Mouse (Mus musculus): ENCODE data around the gene Katna1.

Gene Katna1

GRCm38 (mm10) chr10:7780238-7781176, 54.7 kb downstream of the Katna1 start:
- peak; percentile 96 for DNase-seq

DNA sequence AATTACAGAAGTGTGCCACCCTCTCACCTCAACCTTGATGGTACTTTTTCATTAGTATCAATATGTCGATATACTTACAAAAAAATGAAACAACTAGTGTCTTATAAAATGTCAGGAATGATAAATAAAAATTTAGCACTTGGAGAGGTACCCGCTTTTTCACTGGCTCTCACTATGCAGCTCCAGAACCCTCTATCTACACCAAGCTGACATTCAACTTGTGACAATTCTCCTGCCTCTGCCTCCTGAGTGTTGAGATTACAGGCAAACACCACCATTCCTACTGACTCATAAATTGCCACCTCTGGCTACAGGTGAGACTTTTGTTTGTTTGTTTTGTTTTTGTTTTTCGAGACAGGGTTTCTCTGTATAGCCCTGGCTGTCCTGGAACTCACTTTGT, 55.4 kb downstream of the Katna1 start:
- no peak for DNase-seq

GRCm38 (mm10) chr10:7787319-7787718, 61.5 kb downstream of the Katna1 start:
- no peak for DNase-seq

DNA sequence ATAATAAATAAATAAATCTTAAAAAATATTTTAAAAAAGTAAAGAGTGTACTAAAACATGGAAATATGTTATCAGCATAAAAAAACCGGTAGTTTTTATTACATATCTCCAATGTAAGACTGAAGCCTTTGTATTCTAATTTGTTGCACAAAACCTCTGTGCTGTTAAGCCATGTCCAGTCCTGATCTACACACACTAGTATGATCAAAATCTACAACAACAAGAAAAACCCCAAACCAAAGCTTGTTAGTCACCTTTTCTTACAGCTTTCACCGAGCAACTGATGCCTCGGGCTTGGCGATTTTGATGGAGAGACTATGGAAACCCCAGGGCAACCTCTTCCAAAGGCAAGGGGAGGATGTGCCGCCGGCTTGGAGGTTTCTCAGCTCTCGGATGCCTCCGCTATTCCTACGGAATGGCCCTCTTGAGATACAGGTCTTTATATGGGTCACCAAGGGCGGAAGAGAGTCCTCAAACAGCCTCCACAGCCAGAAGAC, 66.5 kb downstream of the Katna1 start:
- DNase-seq, result no peak

GRCm38 (mm10) chr10:7792751-7793385, 67.1 kb downstream of the Katna1 start, which contains the start of the genes Ginm1 and Ppil4:
TSS of gene Ginm1 (minus strand) at chr10:7792824.
TSS of gene Ppil4 (plus strand) at chr10:7792891.
- peak; percentile 94 for DNase-seq

DNA sequence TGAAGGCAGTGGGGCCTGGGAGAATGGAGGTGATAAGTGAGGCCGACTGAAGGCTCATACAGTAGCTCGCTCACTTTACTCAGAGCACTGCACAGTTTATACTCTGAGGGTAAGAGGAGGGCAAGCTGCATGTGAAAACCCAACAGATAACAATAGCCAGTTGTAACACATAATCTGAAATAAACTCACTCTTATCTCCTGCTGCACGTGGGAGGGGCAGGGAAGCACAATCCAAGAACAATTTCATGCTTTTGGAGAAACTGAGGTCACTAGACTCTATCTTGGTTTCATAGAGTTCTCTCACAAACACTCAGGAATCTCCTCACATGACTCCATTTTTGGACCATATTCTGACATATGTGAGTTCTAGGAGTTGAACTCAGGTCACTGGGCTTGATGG, 75.5 kb downstream of the Katna1 start:
- no peak for DNase-seq

DNA sequence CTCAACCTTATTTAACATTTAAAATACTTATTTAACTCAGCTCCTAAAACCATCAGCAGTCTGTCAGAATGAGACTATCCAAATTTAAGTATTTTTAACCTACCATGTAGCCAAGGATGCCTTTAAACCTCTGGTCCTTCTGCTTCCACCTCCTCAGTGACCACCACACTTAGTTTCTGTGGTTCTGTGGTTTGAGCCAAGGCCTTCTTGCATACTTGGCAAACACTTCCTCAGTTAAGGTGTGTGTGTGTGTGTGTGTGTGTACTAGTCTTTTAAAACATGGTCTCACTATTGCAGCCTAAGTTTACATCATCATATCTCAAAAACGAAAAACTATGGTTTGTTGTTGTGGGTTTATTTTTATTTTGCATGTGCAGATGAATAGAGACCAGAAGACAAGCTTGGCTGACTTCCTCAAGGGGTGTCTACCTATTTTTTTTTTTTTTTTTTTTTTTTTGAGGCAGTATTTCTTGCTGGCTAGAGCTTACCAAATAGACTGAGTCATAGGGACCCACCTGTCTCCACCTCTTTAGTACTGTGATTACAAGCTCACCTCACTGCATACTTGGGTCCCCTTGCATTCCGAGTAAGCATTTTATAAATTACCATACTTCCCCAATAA, 76.8 kb downstream of the Katna1 start:
- DNase-seq, result no peak

DNA sequence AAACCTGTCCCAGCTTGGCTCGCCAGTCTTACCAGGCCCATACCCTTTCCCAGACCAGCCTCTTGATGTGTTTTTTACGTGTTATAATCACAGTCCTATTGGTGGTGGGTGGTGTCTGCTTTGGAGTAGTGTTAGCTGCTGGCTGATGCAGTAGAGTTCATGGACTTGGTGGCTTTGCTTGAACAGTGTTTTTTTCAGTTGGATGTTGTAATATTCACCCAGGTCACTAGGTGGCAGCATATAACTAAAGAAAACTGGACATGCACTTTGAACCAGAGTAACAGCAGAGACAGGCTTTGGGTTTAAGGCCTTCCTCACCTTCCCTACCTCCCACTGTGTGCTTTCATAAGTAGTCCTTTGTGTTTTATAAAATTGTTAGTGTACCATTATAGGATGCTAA, 84.1 kb downstream of the Katna1 start:
- peak; percentile 56 for DNase-seq
